Mouse (Mus musculus) lung, embryonic 15.5 days (tissue): ENCODE measurements around the gene Itprip. TPM values are rescaled to one million over a fixed set of nuclear protein-coding genes. Genes with fewer than 3 reads are reported as not detected.

Experiments used
- ATAC-seq: fragments of 200-750 bp; cut with Nextera tagmentation; 2 replicates; pipeline ENCODE4 v1.8.0; 2017; ENCODE audit warnings: moderate number of reproducible peaks, borderline replicate concordance; ENCODE audit not compliant: low FRiP score, low TSS enrichment; ENCODE audit errors: extremely low read depth
- H3K27ac ChIP-seq: fragments of 300-500 bp; sonication (generic); 2 replicates; pipeline ENCODE4 v1.5.1; 2015; ENCODE audit warnings: moderate library complexity, mild to moderate bottlenecking, inconsistent platforms
- H3K27me3 ChIP-seq: fragments of 300-500 bp; sonication (generic); 2 replicates; pipeline ENCODE4 v1.6.1; 2015; ENCODE audit warnings: inconsistent platforms
- H3K36me3 ChIP-seq: fragments of 300-500 bp; sonication (generic); 2 replicates; pipeline ENCODE4 v1.6.1; 2015; ENCODE audit warnings: inconsistent platforms
- H3K4me1 ChIP-seq: fragments of 300-500 bp; sonication (generic); 2 replicates; pipeline ENCODE4 v1.6.1; 2015; ENCODE audit warnings: inconsistent platforms
- H3K4me2 ChIP-seq: fragments of 300-500 bp; sonication (generic); 2 replicates; pipeline ENCODE4 v1.6.1; 2015; ENCODE audit warnings: inconsistent platforms, mild to moderate bottlenecking, moderate library complexity
- H3K4me3 ChIP-seq: fragments of 300-500 bp; sonication (generic); 2 replicates; pipeline ENCODE4 v1.5.1; 2015; ENCODE audit warnings: mild to moderate bottlenecking, inconsistent platforms
- H3K9ac ChIP-seq: fragments of 300-500 bp; sonication (generic); 2 replicates; pipeline ENCODE4 v1.6.1; 2015; ENCODE audit warnings: inconsistent platforms
- H3K9me3 ChIP-seq: fragments of 300-500 bp; sonication (generic); 2 replicates; pipeline ENCODE4 v1.6.1; 2016; ENCODE audit warnings: inconsistent platforms
- WGBS: fragments of 180-500 bp; shearing (Covaris S2); methylation state at CpG from one replicate; pipeline ENCODE4 v1.1.7; 2015; 5-methylcytosine and 5-hydroxymethylcytosine counted together
- polyA plus RNA-seq: library from polyadenylated mRNA; unstranded; fragments of >200 nt; fragmentation: Nextera tagmentation; extraction: Ambion mirVana; gene quantifications from 2 replicates; pipeline ENCODE4 v1.2.1, GENCODE M21; 2015

The Itprip gene
- polyA plus RNA-seq, 1 experiment from 2014 or later, result 17.0 TPM

DNA sequence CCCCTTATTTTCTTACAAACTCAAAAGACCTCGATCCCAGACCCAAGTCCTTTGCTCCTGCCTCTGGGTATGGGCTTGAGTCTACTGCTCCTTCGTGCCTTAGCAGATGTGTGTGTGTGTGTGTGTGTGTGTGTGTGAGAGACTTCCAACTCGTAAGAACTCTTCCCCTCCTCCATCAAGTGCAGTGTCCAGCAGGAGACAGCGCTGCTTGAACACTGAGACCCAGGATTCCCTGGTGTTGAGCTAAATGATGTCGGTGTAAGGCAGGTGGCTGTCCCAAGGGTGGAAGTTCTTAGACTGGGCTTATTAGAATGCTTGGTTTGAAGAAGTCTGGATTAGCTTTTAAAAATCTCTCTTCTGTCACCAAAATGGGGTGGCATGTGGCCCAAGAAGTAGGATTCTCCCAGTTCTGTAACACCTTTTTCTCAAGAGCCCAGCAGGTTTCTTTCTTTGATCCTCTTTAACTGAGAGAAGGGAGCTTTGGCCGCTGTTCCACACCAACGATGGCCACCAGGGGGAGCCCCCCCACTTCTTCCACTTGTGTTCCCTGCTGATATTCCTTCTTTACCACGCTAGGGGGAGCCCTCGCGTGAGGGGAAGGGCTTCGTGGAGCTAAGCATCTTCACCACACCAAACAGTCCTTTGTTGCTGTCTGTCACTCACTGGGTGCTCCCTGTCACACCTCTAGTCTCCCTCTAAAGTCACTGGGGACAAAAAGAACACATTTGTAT is 36.8 kb downstream of the Itprip start:
- Histone ChIP-seq H3K4me1 (peaks cover 38% of the 10 kb centered on the region), H3K9ac (no peak overlapping the region), H3K27ac (no peak overlapping the region), H3K9me3 (no peaks in the 10 kb centered on the region), H3K36me3 (no peaks in the 10 kb centered on the region), H3K4me3 (no peak overlapping the region), H3K27me3 (no peaks in the 10 kb centered on the region), H3K4me2 (no peak overlapping the region)
- no peak for ATAC-seq
- 18% methylated on average over 11 of the region's 11 CpGs for WGBS

- ATAC-seq, result no peak
- WGBS, result 67% methylated on average over 7 of the region's 7 CpGs
- Histone ChIP-seq H3K4me2 (no peak overlapping the region), H3K36me3 (no peaks in the 10 kb centered on the region), H3K4me1 (peaks cover 31% of the 10 kb centered on the region), H3K27me3 (no peaks in the 10 kb centered on the region), H3K4me3 (no peak overlapping the region), H3K27ac (no peak overlapping the region), H3K9ac (no peak overlapping the region), H3K9me3 (no peaks in the 10 kb centered on the region)
Measured at GRCm38 (mm10) chr19:47881538-47881937, 37.6 kb downstream of the Itprip start.

- Histone ChIP-seq H3K4me1 (no peaks in the 10 kb centered on the region), H3K27me3 (peaks cover 11% of the 10 kb centered on the region; the same call in 1 of the 2 replicates), H3K27ac (no peak overlapping the region), H3K9ac (no peak overlapping the region), H3K9me3 (no peaks in the 10 kb centered on the region), H3K36me3 (no peaks in the 10 kb centered on the region), H3K4me2 (no peak overlapping the region), H3K4me3 (no peak overlapping the region)
- no peak for ATAC-seq
- WGBS, result 47% methylated on average over 15 of the region's 15 CpGs
Measured at GRCm38 (mm10) chr19:47876252-47876651, 42.8 kb downstream of the Itprip start.

- Histone ChIP-seq H3K4me1 (no peaks in the 10 kb centered on the region), H3K4me3 (no peak overlapping the region), H3K9ac (no peak overlapping the region), H3K9me3 (no peaks in the 10 kb centered on the region), H3K27me3 (peaks cover 11% of the 10 kb centered on the region; the same call in 1 of the 2 replicates), H3K27ac (no peak overlapping the region), H3K4me2 (no peak overlapping the region), H3K36me3 (no peaks in the 10 kb centered on the region)
- no peak for ATAC-seq
- WGBS, result 22% methylated on average over 10 of the region's 10 CpGs
Measured at GRCm38 (mm10) chr19:47871515-47871914, 47.6 kb downstream of the Itprip start.

DNA sequence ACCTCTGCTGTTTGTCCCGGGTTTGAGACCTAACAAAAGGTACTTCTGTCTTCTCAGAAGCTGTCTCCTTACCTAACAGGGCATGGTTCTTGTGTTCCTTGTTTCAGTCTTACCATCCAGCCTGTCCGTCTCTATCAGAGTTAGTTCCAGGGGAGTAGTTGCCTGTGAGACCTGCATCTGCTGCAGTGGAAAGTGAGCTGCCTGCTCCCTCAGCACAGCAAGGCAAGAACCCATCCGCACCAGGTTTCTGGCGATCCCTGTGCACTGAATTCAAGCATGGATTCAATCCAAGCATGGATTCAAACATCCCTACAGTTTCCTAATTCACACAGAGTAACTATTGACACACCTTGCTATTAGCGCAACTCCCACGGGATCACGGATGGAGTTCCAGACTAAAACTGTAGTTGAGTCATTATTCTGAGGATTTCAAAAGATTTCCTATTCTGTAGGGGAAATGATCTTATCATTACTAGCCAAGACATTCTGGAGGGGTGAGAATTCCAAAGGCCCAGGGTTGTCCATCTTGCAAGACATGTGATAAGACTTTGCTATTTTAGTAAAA is 48.9 kb downstream of the Itprip start:
- WGBS, result 71% methylated on average over 7 of the region's 7 CpGs
- peaks cover 10% of the 10 kb centered on the region; the same call in 1 of the 2 replicates for H3K27me3 ChIP-seq

DNA sequence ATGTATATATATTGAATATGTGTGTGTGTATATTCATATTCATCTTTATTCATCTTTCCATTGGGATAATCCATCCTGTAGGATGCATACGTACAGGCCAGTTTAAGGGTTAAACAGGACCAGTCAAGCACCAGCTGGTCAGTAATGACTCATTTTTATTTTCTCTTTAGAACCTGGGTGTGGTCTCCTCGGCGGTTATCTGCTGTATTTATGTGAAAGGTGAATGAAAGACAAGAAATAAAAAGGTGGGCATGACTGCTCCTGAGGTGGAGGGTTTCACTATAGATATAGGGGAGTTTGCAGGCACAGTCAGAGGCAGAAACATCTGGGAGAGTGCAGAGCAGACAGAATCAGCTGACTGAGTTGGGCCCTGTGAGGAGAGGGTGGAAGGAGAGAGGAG is 49.6 kb downstream of the Itprip start:
- Histone ChIP-seq H3K27me3 (peaks cover 5% of the 10 kb centered on the region; the same call in 1 of the 2 replicates), H3K4me3 (no peak overlapping the region), H3K4me1 (peaks cover 5% of the 10 kb centered on the region; the same call in 1 of the 2 replicates), H3K36me3 (no peaks in the 10 kb centered on the region), H3K27ac (no peak overlapping the region), H3K9me3 (no peaks in the 10 kb centered on the region), H3K9ac (no peak overlapping the region), H3K4me2 (no peak overlapping the region)
- 42% methylated on average over 3 of the region's 3 CpGs for WGBS
- no peak for ATAC-seq

More for the DNA sequence above, 48.9 kb downstream of the Itprip start:
- no peak overlapping the region for H3K4me2 ChIP-seq
- H3K4me3 ChIP-seq, result no peak overlapping the region
- H3K27ac ChIP-seq, result no peak overlapping the region
- no peaks in the 10 kb centered on the region for H3K9me3 ChIP-seq
- H3K4me1 ChIP-seq, result peaks cover under 1% of the 10 kb centered on the region; the same call in 1 of the 2 replicates
- no peaks in the 10 kb centered on the region for H3K36me3 ChIP-seq
- H3K9ac ChIP-seq, result no peak overlapping the region
- no peak for ATAC-seq

DNA sequence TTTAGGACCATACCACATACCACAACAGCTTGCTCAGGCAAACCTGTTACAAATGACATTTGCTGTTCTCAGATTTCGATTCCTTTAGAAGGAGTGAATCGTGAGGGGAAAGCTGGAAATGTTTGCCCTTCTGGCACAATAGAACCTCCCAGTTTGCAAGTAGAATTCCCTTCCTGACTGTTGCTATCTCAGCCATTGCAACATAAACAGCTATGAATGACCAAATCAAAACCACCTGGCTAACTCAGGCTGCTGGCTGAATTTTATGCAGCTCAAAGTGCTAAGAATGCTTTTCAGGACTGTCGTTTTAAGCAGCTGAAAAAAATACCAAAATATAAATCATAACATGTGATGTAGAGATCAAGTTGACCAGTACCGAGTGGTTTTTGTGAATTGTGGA is 50.1 kb downstream of the Itprip start:
- H3K36me3 ChIP-seq, result no peaks in the 10 kb centered on the region
- H3K27ac ChIP-seq, result no peak overlapping the region
- no peak overlapping the region for H3K9ac ChIP-seq
- 0 out of 2 replicates have a peak, but pooled peaks cover under 1% of the 10 kb centered on the region for H3K27me3 ChIP-seq
- H3K4me2 ChIP-seq, result no peak overlapping the region
- 35% methylated on average over 4 of the region's 4 CpGs for WGBS
- H3K4me1 ChIP-seq, result peaks cover 5% of the 10 kb centered on the region; the same call in 1 of the 2 replicates
- no peaks in the 10 kb centered on the region for H3K9me3 ChIP-seq
- no peak for ATAC-seq
- H3K4me3 ChIP-seq, result no peak overlapping the region

- Histone ChIP-seq H3K27me3 (no peaks in the 10 kb centered on the region), H3K9me3 (no peaks in the 10 kb centered on the region), H3K4me1 (peaks cover 5% of the 10 kb centered on the region; the same call in 1 of the 2 replicates), H3K4me2 (no peak overlapping the region), H3K36me3 (no peaks in the 10 kb centered on the region), H3K9ac (no peak overlapping the region), H3K4me3 (no peak overlapping the region), H3K27ac (no peak overlapping the region)
- no peak for ATAC-seq
- 47% methylated on average over 4 of the region's 4 CpGs for WGBS
Measured at GRCm38 (mm10) chr19:47867628-47868175, 51.4 kb downstream of the Itprip start.

- under 1% methylated on average over 49 of the region's 49 CpGs for WGBS
- H3K4me3 ChIP-seq, result peak within 1 kb of the TSS; percentile 70
Measured at GRCm38 (mm10) chr19:47865353-47865947, 53.6 kb downstream of the Itprip start, which contains the start of gene Gsto2. Gsto2 (plus strand) TSS chr19:47865534.

DNA sequence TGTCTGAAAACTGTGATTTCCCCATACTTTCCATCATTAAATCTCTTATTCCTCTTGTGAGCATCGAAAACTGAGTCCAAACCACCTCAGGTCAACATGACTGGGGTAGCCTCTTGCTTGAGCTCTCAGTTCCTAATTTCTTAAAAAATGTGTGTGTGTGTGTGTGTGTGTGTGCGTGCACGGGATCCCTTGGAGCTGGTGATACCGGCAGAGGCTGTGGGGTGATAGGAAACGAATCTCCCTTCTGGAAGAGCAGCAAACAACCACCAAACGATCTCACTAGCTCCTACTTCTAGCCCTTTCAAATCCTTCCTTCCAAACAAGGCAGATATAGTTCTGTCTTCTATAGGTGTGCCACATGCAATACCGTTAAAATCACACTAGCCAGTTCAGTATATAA is 54.4 kb downstream of the Itprip start:
- peak overlapping the region; percentile 97 for H3K4me2 ChIP-seq
- H3K9me3 ChIP-seq, result no peaks in the 10 kb centered on the region
- WGBS, result 82% methylated on average over 7 of the region's 7 CpGs
- ATAC-seq, result no peak
- no peaks in the 10 kb centered on the region; the same call in 1 of the 2 replicates for H3K36me3 ChIP-seq
- peaks cover 5% of the 10 kb centered on the region; the same call in 1 of the 2 replicates for H3K4me1 ChIP-seq
- no peak overlapping the region for H3K9ac ChIP-seq
- H3K4me3 ChIP-seq, result peak overlapping the region; percentile 70
- no peak overlapping the region for H3K27ac ChIP-seq
- no peaks in the 10 kb centered on the region for H3K27me3 ChIP-seq

More at GRCm38 (mm10) chr19:47865353-47865947, 53.6 kb downstream of the Itprip start, which contains the start of gene Gsto2:
- Histone ChIP-seq H3K4me1 (peaks cover 5% of the 10 kb centered on the region; the same call in 1 of the 2 replicates), H3K9ac (peak within 1 kb of the TSS; percentile 82), H3K27ac (peak within 1 kb of the TSS; percentile 76), H3K36me3 (no peaks in the 10 kb centered on the region), H3K4me2 (peak within 1 kb of the TSS; percentile 97), H3K9me3 (no peaks in the 10 kb centered on the region), H3K27me3 (no peaks in the 10 kb centered on the region)
- peak; percentile 100 for ATAC-seq

GRCm38 (mm10) chr19:47864051-47864450 is 55.0 kb downstream of the Itprip start:
- peaks cover 5% of the 10 kb centered on the region; the same call in 1 of the 2 replicates for H3K4me1 ChIP-seq
- 95% methylated on average over 9 of the region's 9 CpGs for WGBS
- H3K36me3 ChIP-seq, result no peaks in the 10 kb centered on the region; the same call in 1 of the 2 replicates

More at GRCm38 (mm10) chr19:47864051-47864450, 55.0 kb downstream of the Itprip start:
- Histone ChIP-seq H3K9me3 (no peaks in the 10 kb centered on the region), H3K4me3 (no peak overlapping the region), H3K4me2 (no peak overlapping the region), H3K27ac (no peak overlapping the region), H3K27me3 (no peaks in the 10 kb centered on the region), H3K9ac (no peak overlapping the region)
- ATAC-seq, result no peak
